Mouse (Mus musculus) forebrain, embryonic 12.5 days (tissue): ENCODE measurements around the gene Dtx3. TPM values are rescaled to one million over a fixed set of nuclear protein-coding genes. Genes with fewer than 3 reads are reported as not detected.
A peak's percentile ranks its signal among the peaks of the same experiment; 100 is the strongest.
"Not testable (repeated sequence)": the region's sequence is repeated elsewhere in the genome, so short reads cannot be mapped to it uniquely, and the experiment has no call there.

Experiments used
- ATAC-seq: fragments of 200-750 bp; cut with Nextera tagmentation; 2 replicates; pipeline ENCODE4 v1.8.0; 2017; ENCODE audit warnings: moderate TSS enrichment; ENCODE audit not compliant: low FRiP score
- H3K27ac ChIP-seq: fragments of 300-500 bp; sonication (generic); 2 replicates; pipeline ENCODE4 v1.5.1; 2016; ENCODE audit warnings: mild to moderate bottlenecking
- H3K27me3 ChIP-seq: fragments of 300-500 bp; sonication (generic); 2 replicates; pipeline ENCODE4 v1.6.1; 2016; ENCODE audit warnings: mild to moderate bottlenecking
- H3K36me3 ChIP-seq: fragments of 300-500 bp; sonication (generic); replicated peaks from 2 replicates; pipeline ENCODE4 v1.6.1; 2016; ENCODE audit warnings: mild to moderate bottlenecking
- H3K4me1 ChIP-seq: fragments of 300-500 bp; sonication (generic); 2 replicates; pipeline ENCODE4 v1.6.1; 2016
- H3K4me2 ChIP-seq: fragments of 300-500 bp; sonication (generic); 2 replicates; pipeline ENCODE4 v1.6.1; 2016; ENCODE audit warnings: mild to moderate bottlenecking, moderate library complexity
- H3K4me3 ChIP-seq: fragments of 300-500 bp; sonication (generic); replicated peaks from 2 replicates; pipeline ENCODE4 v1.5.1; 2016; ENCODE audit warnings: mild to moderate bottlenecking
- H3K9ac ChIP-seq: fragments of 300-500 bp; sonication (generic); 2 replicates; pipeline ENCODE4 v1.6.1; 2016; ENCODE audit warnings: mild to moderate bottlenecking
- H3K9me3 ChIP-seq: fragments of 300-500 bp; sonication (generic); 2 replicates; pipeline ENCODE4 v1.6.1; 2016
- WGBS: fragments of 180-500 bp; shearing (Covaris S2); methylation state at CpG from one replicate; pipeline ENCODE4 v1.1.7; 2016; 5-methylcytosine and 5-hydroxymethylcytosine counted together
- polyA plus RNA-seq: library from polyadenylated mRNA; unstranded; fragments of >200 nt; fragmentation: Nextera tagmentation; extraction: Ambion mirVana; gene quantifications from 2 replicates; pipeline ENCODE4 v1.2.1, GENCODE M21; 2016

Dtx3 gene
- polyA plus RNA-seq, 1 experiment from 2014 or later: 172 TPM

GRCm38 (mm10) chr10:127170837-127171272 lies 24.7 kb downstream of the Dtx3 start:
- H3K4me1 ChIP-seq: peaks cover 27% of the 10 kb centered on the region
- no peak overlapping the region for H3K9ac ChIP-seq
- H3K27ac ChIP-seq: no peak overlapping the region
- no peaks in the 10 kb centered on the region for H3K36me3 ChIP-seq
- 1% methylated on average over 29 of the region's 29 CpGs for WGBS
- ATAC-seq: peak; percentile 67
- H3K4me2 ChIP-seq: peak overlapping the region; percentile 59
- peaks cover 72% of the 10 kb centered on the region for H3K27me3 ChIP-seq
- peak overlapping the region; percentile 34 for H3K4me3 ChIP-seq
- no peaks in the 10 kb centered on the region for H3K9me3 ChIP-seq

GRCm38 (mm10) chr10:127170002-127170401 lies 25.5 kb downstream of the Dtx3 start:
- Histone ChIP-seq H3K27me3 (peaks cover 80% of the 10 kb centered on the region), H3K9me3 (no peaks in the 10 kb centered on the region), H3K27ac (no peak overlapping the region), H3K4me3 (peak overlapping the region; percentile 34), H3K36me3 (no peaks in the 10 kb centered on the region), H3K4me1 (peaks cover 34% of the 10 kb centered on the region), H3K9ac (no peak overlapping the region), H3K4me2 (peak overlapping the region; percentile 59)
- ATAC-seq: no peak
- WGBS: 2% methylated on average over 22 of the region's 22 CpGs

GRCm38 (mm10) chr10:127167614-127168192 lies 27.8 kb downstream of the Dtx3 start:
- WGBS: 63% methylated on average over 10 of the region's 10 CpGs
- H3K4me1 ChIP-seq: peaks cover 38% of the 10 kb centered on the region
- no peaks in the 10 kb centered on the region for H3K36me3 ChIP-seq
- H3K9ac ChIP-seq: no peak overlapping the region
- no peak overlapping the region for H3K27ac ChIP-seq
- H3K4me3 ChIP-seq: no peak overlapping the region
- no peak overlapping the region for H3K4me2 ChIP-seq
- ATAC-seq: no peak
- no peaks in the 10 kb centered on the region for H3K9me3 ChIP-seq
- peaks cover 87% of the 10 kb centered on the region for H3K27me3 ChIP-seq

- H3K4me1 ChIP-seq: peaks cover 38% of the 10 kb centered on the region
- 27% methylated on average over 15 of the region's 15 CpGs for WGBS
- H3K9me3 ChIP-seq: no peaks in the 10 kb centered on the region
- peak overlapping the region; percentile 99 for H3K4me2 ChIP-seq
- 0 out of 2 replicates have a peak overlapping the region, but pooled peaks have one; percentile 12 for H3K9ac ChIP-seq
- H3K27me3 ChIP-seq: peaks cover 83% of the 10 kb centered on the region
- H3K36me3 ChIP-seq: no peaks in the 10 kb centered on the region
- ATAC-seq: no peak
- peak overlapping the region; percentile 63 for H3K4me3 ChIP-seq
- no peak overlapping the region for H3K27ac ChIP-seq
Observed at GRCm38 (mm10) chr10:127166771-127167613, 28.5 kb downstream of the Dtx3 start.

GRCm38 (mm10) chr10:127166404-127166715 lies 29.2 kb downstream of the Dtx3 start:
- Histone ChIP-seq H3K9ac (peak overlapping the region; percentile 80), H3K4me1 (peaks cover 38% of the 10 kb centered on the region), H3K36me3 (no peaks in the 10 kb centered on the region), H3K9me3 (no peaks in the 10 kb centered on the region), H3K27me3 (peaks cover 77% of the 10 kb centered on the region), H3K27ac (0 out of 2 replicates have a peak overlapping the region, but pooled peaks have one; percentile 57), H3K4me3 (peak overlapping the region; percentile 63), H3K4me2 (peak overlapping the region; percentile 99)
- WGBS: 2% methylated on average over 11 of the region's 11 CpGs
- no peak; the same call in 1 of the 2 replicates for ATAC-seq

GRCm38 (mm10) chr10:127165654-127166403 lies 29.7 kb downstream of the Dtx3 start:
- H3K9me3 ChIP-seq: no peaks in the 10 kb centered on the region
- WGBS: under 1% methylated on average over 56 of the region's 56 CpGs
- peaks cover 72% of the 10 kb centered on the region for H3K27me3 ChIP-seq
- H3K9ac ChIP-seq: peak overlapping the region; percentile 80
- H3K4me2 ChIP-seq: peak overlapping the region; percentile 99
- ATAC-seq: peak; percentile 53
- no peaks in the 10 kb centered on the region for H3K36me3 ChIP-seq
- H3K4me1 ChIP-seq: peaks cover 34% of the 10 kb centered on the region
- H3K4me3 ChIP-seq: peak overlapping the region; percentile 63
- peak overlapping the region; percentile 57 for H3K27ac ChIP-seq

GRCm38 (mm10) chr10:127165354-127165653 lies 30.2 kb downstream of the Dtx3 start:
- Histone ChIP-seq H3K4me1 (peaks cover 29% of the 10 kb centered on the region), H3K36me3 (no peaks in the 10 kb centered on the region), H3K4me2 (peak overlapping the region; percentile 99), H3K9me3 (no peaks in the 10 kb centered on the region), H3K9ac (peak overlapping the region; percentile 80), H3K27ac (peak overlapping the region; percentile 57), H3K27me3 (peaks cover 66% of the 10 kb centered on the region), H3K4me3 (peak overlapping the region; percentile 63)
- WGBS: under 1% methylated on average over 42 of the region's 42 CpGs
- ATAC-seq: peak; percentile 72

GRCm38 (mm10) chr10:127164631-127165353 lies 30.7 kb downstream of the Dtx3 start, which contains the start of gene B4galnt1:
Gene B4galnt1 (plus strand): TSS chr10:127165225.
- Histone ChIP-seq H3K4me3 (peak within 1 kb of the TSS; percentile 63), H3K9me3 (no peaks in the 10 kb centered on the region), H3K36me3 (no peaks in the 10 kb centered on the region), H3K9ac (peak within 1 kb of the TSS; percentile 80), H3K27me3 (peaks cover 61% of the 10 kb centered on the region), H3K27ac (peak within 1 kb of the TSS; percentile 57), H3K4me2 (peak within 1 kb of the TSS; percentile 99), H3K4me1 (peaks cover 24% of the 10 kb centered on the region)
- WGBS: 2% methylated on average over 52 of the region's 52 CpGs
- ATAC-seq: peak; percentile 89

- H3K36me3 ChIP-seq: no peaks in the 10 kb centered on the region
- no peak overlapping the region for H3K4me2 ChIP-seq
- no peak for ATAC-seq
- no peak overlapping the region for H3K27ac ChIP-seq
- H3K9me3 ChIP-seq: no peaks in the 10 kb centered on the region
- peaks cover 55% of the 10 kb centered on the region for H3K27me3 ChIP-seq
- peaks cover 22% of the 10 kb centered on the region for H3K4me1 ChIP-seq
- peak overlapping the region; percentile 80; the same call in 1 of the 2 replicates for H3K9ac ChIP-seq
- H3K4me3 ChIP-seq: no peak overlapping the region
- 94% methylated on average over 4 of the region's 4 CpGs for WGBS
Observed at GRCm38 (mm10) chr10:127164190-127164589, 31.3 kb downstream of the Dtx3 start.

GRCm38 (mm10) chr10:127162771-127163261 lies 32.7 kb downstream of the Dtx3 start:
- H3K27ac ChIP-seq, H3K9ac ChIP-seq, H3K9me3 ChIP-seq, H3K4me3 ChIP-seq, H3K36me3 ChIP-seq, ATAC-seq, H3K4me2 ChIP-seq: not testable (repeated sequence)
- WGBS: 65% methylated on average over 7 of the region's 7 CpGs
- Histone ChIP-seq H3K27me3 (peaks cover 42% of the 10 kb centered on the region), H3K4me1 (peaks cover 22% of the 10 kb centered on the region)

GRCm38 (mm10) chr10:127160728-127161127 lies 34.8 kb downstream of the Dtx3 start:
- Histone ChIP-seq H3K27me3 (peaks cover 21% of the 10 kb centered on the region), H3K9me3 (no peaks in the 10 kb centered on the region), H3K4me1 (peaks cover 10% of the 10 kb centered on the region; the same call in 1 of the 2 replicates), H3K4me2 (no peak overlapping the region), H3K27ac (no peak overlapping the region), H3K4me3 (no peak overlapping the region), H3K9ac (no peak overlapping the region), H3K36me3 (no peaks in the 10 kb centered on the region)
- no peak for ATAC-seq
- 68% methylated on average over 3 of the region's 3 CpGs for WGBS
